Comparison of ENCODE assay signal across 17 mouse cellular contexts in genomic region chr3:82382325-82382724, GRCm38 (mm10). TPM values are rescaled to one million over a fixed set of nuclear protein-coding genes. Genes with fewer than 3 reads are reported as not detected.
DNase-seq lines count a peak whose midpoint lies in the region; ATAC-seq and TF ChIP-seq lines count a peak whose summit lies in the region.
"Had no signal": no experiment of that assay in that cellular context is flagged by ENCODE, and none has a peak within 500 bp of the region (broad histone marks: within the 10 kb centered on the region; RNA-seq: fewer than 3 reads in every experiment).

No protein-coding gene starts in this region.

- no peak overlapping the region for H3K4me2 ChIP-seq in forebrain, embryonic 12.5 days
- no peak overlapping the region for H3K4me2 ChIP-seq in hindbrain, embryonic 12.5 days (replicated peaks)
- H3K4me2 ChIP-seq: limb, embryonic 15.5 days; midbrain, embryonic 12.5 days had no signal

- H3K4me3 ChIP-seq in cerebellum, adult 2 months (replicated peaks; ENCODE audit: insufficient read depth, low read depth, low read length) = no peak overlapping the region
- H3K4me3 ChIP-seq in forebrain, embryonic 12.5 days (replicated peaks) = no peak overlapping the region
- H3K4me3 ChIP-seq in hindbrain, embryonic 12.5 days = no peak overlapping the region
- H3K4me3 ChIP-seq: limb, embryonic 15.5 days; midbrain, embryonic 12.5 days had no signal

- TF ChIP-seq POLR2A in cerebellum, adult 2 months (IDR thresholded peaks at IDR 0.05; ENCODE audit: borderline replicate concordance, insufficient read depth, low read length) = no peak

- H3K9ac ChIP-seq in forebrain, embryonic 12.5 days = no peak overlapping the region
- no peak overlapping the region for H3K9ac ChIP-seq in hindbrain, embryonic 12.5 days
- H3K9ac ChIP-seq: limb, embryonic 15.5 days; midbrain, embryonic 12.5 days had no signal

- no peak for DNase-seq in cerebellum, adult 2 months
- no peak for DNase-seq in cerebellum, postnatal 36 days
- peak; percentile 79 for DNase-seq in ES-CJ7 (ENCODE audit: low read depth, low spot score)
- peak; percentile 29 for DNase-seq in adrenal gland, postnatal 10 days
- DNase-seq in kidney, adult 18-20 months = no peak
- DNase-seq in adipocyte (ENCODE audit: low spot score) = no peak
- DNase-seq: cerebellum, postnatal 25 days; lung, adult 2 months; lung, postnatal 4 days; thymus, adult 2 months had no signal

- TF ChIP-seq CTCF in cerebellum, adult 2 months (IDR thresholded peaks at IDR 0.05; ENCODE audit: borderline replicate concordance, insufficient read depth, low read depth, low read length) = no peak

- no peaks in the 10 kb centered on the region for H3K27me3 ChIP-seq in cerebellum, adult 2 months (ENCODE audit: control insufficient read depth, insufficient read depth, low read length)
- no peaks in the 10 kb centered on the region for H3K27me3 ChIP-seq in forebrain, embryonic 12.5 days
- H3K27me3 ChIP-seq in hindbrain, embryonic 12.5 days = no peaks in the 10 kb centered on the region
- H3K27me3 ChIP-seq: limb, embryonic 15.5 days; midbrain, embryonic 12.5 days had no signal

- H3K36me3 ChIP-seq in forebrain, embryonic 12.5 days (replicated peaks) = peaks cover 56% of the 10 kb centered on the region
- peaks cover 68% of the 10 kb centered on the region for H3K36me3 ChIP-seq in hindbrain, embryonic 12.5 days
- H3K36me3 ChIP-seq: G1E had no signal

- H3K4me1 ChIP-seq in cerebellum, adult 2 months (ENCODE audit: control insufficient read depth, insufficient read depth, low read length) = no peaks in the 10 kb centered on the region
- no peaks in the 10 kb centered on the region for H3K4me1 ChIP-seq in forebrain, embryonic 12.5 days
- H3K4me1 ChIP-seq in hindbrain, embryonic 12.5 days = no peaks in the 10 kb centered on the region
- H3K4me1 ChIP-seq: limb, embryonic 15.5 days; midbrain, embryonic 12.5 days had no signal

- no peaks in the 10 kb centered on the region for H3K9me3 ChIP-seq in forebrain, embryonic 12.5 days
- no peaks in the 10 kb centered on the region for H3K9me3 ChIP-seq in hindbrain, embryonic 12.5 days (replicated peaks)
- H3K9me3 ChIP-seq: limb, embryonic 15.5 days; midbrain, embryonic 12.5 days had no signal

- peak; percentile 64; the same call in 1 of the 2 replicates for ATAC-seq in forebrain, embryonic 12.5 days (ENCODE audit: low FRiP score)
- ATAC-seq in hindbrain, embryonic 12.5 days (ENCODE audit: low FRiP score) = no peak
- ATAC-seq: activated CD4-positive, CD25-positive, alpha-beta regulatory T cell, adult 4 months; inflammation-experienced regulatory T-cells, adult 6 months had no signal

- peak overlapping the region; percentile 11; the same call in 1 of the 2 replicates for H3K27ac ChIP-seq in cerebellum, adult 2 months (ENCODE audit: insufficient read depth, low read length)
- no peak overlapping the region for H3K27ac ChIP-seq in forebrain, embryonic 12.5 days
- H3K27ac ChIP-seq in hindbrain, embryonic 12.5 days = no peak overlapping the region
- H3K27ac ChIP-seq: limb, embryonic 15.5 days; midbrain, embryonic 12.5 days had no signal

- WGBS in cerebellum, adult 2 months = 81% methylated on average over 11 of the region's 11 CpGs
- 47% methylated on average over 11 of the region's 11 CpGs for WGBS in forebrain, embryonic 12.5 days
- 78% methylated on average over 11 of the region's 11 CpGs for WGBS in hindbrain, embryonic 12.5 days

RNA-seq across cellular contexts. Expression of gene Map9, which starts 24.5 kb away (rescaled TPM):
- 15.9 and 16.1 TPM in 2 replicates for polyA plus RNA-seq in cerebellum, adult 2 months (2012; rRNA removed)
- total RNA-seq in adrenal gland, postnatal 10 days (2021) = 1 to 10 TPM; 4.5 to 6.5 TPM
- 25.1 and 28.3 TPM in 2 replicates for polyA plus RNA-seq in forebrain, embryonic 12.5 days (2016; fragmentation: Nextera tagmentation; extraction: Ambion mirVana)
- polyA plus RNA-seq in hindbrain, embryonic 12.5 days (2016; fragmentation: Nextera tagmentation; extraction: Ambion mirVana) = 16.7 and 20.5 TPM in 2 replicates
- polyA plus RNA-seq: G1E had no signal

Comparison
In these comparisons a context has a peak if more than half of its experiments do, and no peak if none do; other contexts are left out.
1. DNase-seq: peak in ES-CJ7 (single experiment) and adrenal gland, postnatal 10 days (single experiment); none in cerebellum, adult 2 months (0 of 2), cerebellum, postnatal 36 days (0 of 2), kidney, adult 18-20 months (single experiment) and adipocyte (single experiment).